Mouse (Mus musculus) lung, postnatal 0 days (tissue): Measurements from ENCODE around the gene Cfap73. TPM values are rescaled to one million over a fixed set of nuclear protein-coding genes. Genes with fewer than 3 reads are reported as not detected.
A peak's percentile ranks its signal among the peaks of the same experiment; 100 is the strongest.

Experiments used
- ATAC-seq: fragments of 200-750 bp; cut with Nextera tagmentation; 2 replicates; pipeline ENCODE4 v1.8.0; 2017; ENCODE audit warnings: moderate library complexity
- DNase-seq: peaks from one replicate; pipeline ENCODE4 v3.0.0-alpha.2; 2016; ENCODE audit warnings: low spot score
- H3K27ac ChIP-seq: fragments of 300-500 bp; sonication (generic); 2 replicates; pipeline ENCODE4 v1.5.1; 2014; ENCODE audit warnings: antibody characterized with exemption, mild to moderate bottlenecking, low read length, mixed read lengths
- H3K27me3 ChIP-seq: fragments of 300-500 bp; sonication (generic); replicated peaks from 2 replicates; pipeline ENCODE4 v1.6.1; 2014; ENCODE audit warnings: low read length, mixed read lengths; ENCODE audit not compliant: insufficient read depth
- H3K36me3 ChIP-seq: fragments of 300-500 bp; sonication (generic); 2 replicates; pipeline ENCODE4 v1.6.1; 2014; ENCODE audit warnings: low read length, mixed read lengths; ENCODE audit not compliant: insufficient read depth
- H3K4me1 ChIP-seq: fragments of 300-500 bp; sonication (generic); 2 replicates; pipeline ENCODE4 v1.6.1; 2014; ENCODE audit warnings: antibody characterized with exemption, low read depth, low read length, mixed read lengths; ENCODE audit not compliant: insufficient read depth
- H3K4me2 ChIP-seq: fragments of 300-500 bp; sonication (generic); replicated peaks from 2 replicates; pipeline ENCODE4 v1.6.1; 2014; ENCODE audit warnings: low read depth, mild to moderate bottlenecking, low read length, moderate library complexity, mixed read lengths
- H3K4me3 ChIP-seq: fragments of 300-500 bp; sonication (generic); 2 replicates; pipeline ENCODE4 v1.5.1; 2014; ENCODE audit warnings: low read depth, low read length
- H3K9ac ChIP-seq: fragments of 300-500 bp; sonication (generic); replicated peaks from 2 replicates; pipeline ENCODE4 v1.6.1; 2014; ENCODE audit warnings: low read depth, mild to moderate bottlenecking
- H3K9me3 ChIP-seq: fragments of 300-500 bp; sonication (generic); 2 replicates; pipeline ENCODE4 v1.6.1; 2016; ENCODE audit warnings: low read length, mixed read lengths
- CTCF ChIP-seq: IDR thresholded peaks from 2 replicates; pipeline ENCODE4 v1.5.1; 2016; ENCODE audit warnings: antibody characterized with exemption, mild to moderate bottlenecking
- EP300 ChIP-seq: IDR thresholded peaks from 2 replicates; pipeline ENCODE4 v1.6.1; 2016; ENCODE audit warnings: antibody characterized with exemption, mild to moderate bottlenecking, control low read depth
- WGBS: fragments of 180-500 bp; shearing (Covaris S2); extraction: QIAGEN DNeasy Blood & Tissue Kit; methylation state at CpG from one replicate; pipeline ENCODE4 v1.1.7; 2014; 5-methylcytosine and 5-hydroxymethylcytosine counted together
- polyA plus RNA-seq: library from polyadenylated mRNA; unstranded; fragments of >200 nt; fragmentation: Nextera tagmentation; extraction: Ambion mirVana; gene quantifications from 2 replicates; pipeline ENCODE4 v1.2.1, GENCODE M21; 2015

Cfap73 gene
- polyA plus RNA-seq, 1 experiment from 2014 or later: 1.3 TPM

DNA sequence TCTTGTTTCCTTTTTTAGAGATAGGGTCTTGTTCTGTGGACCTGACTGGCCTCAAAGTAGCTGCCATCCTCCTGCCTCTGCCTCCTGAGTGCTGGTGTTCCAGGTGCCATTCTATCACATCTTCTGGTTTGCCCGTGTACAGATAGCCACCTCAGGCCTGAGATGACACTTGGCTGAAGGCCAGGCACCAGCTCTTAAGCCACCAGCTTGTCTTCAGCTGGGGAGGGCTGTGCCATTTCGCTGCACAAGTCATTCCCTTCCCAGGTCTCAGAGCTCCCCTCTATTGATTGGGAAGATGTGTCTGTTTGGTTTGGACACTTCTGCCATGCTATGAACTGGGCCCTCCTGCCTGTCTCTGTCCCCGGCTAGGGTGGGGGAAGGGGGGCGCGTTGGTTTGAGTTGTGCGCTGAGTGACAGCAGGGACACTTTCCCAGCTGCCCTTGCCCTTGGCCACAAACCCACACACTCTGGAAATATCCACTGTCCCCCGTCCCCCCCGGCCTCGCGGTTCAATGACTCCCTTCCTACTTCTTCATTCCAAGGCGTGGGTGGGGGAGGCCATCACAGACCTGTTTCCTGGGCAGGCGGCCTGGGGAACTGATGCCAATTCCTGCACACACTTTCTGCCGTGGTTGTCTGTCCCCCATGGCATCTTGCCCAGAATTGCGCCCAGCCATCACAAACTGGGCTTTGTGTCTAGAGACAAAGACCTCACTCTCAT is 9.5 kb upstream of the Cfap73 start:
- TF ChIP-seq EP300 (no peak), CTCF (no peak)
- no peak overlapping the region for H3K27ac ChIP-seq
- no peaks in the 10 kb centered on the region for H3K9me3 ChIP-seq
- 59% methylated on average over 14 of the region's 14 CpGs for WGBS
- no peaks in the 10 kb centered on the region for H3K36me3 ChIP-seq
- no peak overlapping the region for H3K4me2 ChIP-seq
- ATAC-seq (no peak), DNase-seq (no peak)
- H3K4me1 ChIP-seq: peaks cover 3% of the 10 kb centered on the region
- H3K9ac ChIP-seq: no peak overlapping the region
- H3K4me3 ChIP-seq: no peak overlapping the region
- peaks cover 15% of the 10 kb centered on the region for H3K27me3 ChIP-seq

DNA sequence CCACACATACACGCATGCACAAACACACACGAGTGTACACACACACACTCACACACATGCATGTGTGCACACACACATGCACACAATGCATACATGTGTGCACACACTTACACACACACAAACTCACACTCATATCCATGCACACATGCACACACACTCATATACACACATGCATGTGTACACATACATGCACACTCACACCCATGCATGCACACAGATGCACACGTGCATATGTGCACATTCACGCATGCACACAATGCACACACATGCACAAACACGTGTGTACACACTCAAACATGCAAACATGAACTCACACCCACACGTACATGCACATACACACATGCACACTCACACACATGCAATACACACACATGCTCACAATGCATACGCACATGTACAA is 6.1 kb upstream of the Cfap73 start:
- ATAC-seq (no peak), DNase-seq (no peak)
- no peak overlapping the region for H3K27ac ChIP-seq
- no peaks in the 10 kb centered on the region for H3K9me3 ChIP-seq
- no peak overlapping the region for H3K4me2 ChIP-seq
- 83% methylated on average over 7 of the region's 7 CpGs for WGBS
- H3K4me1 ChIP-seq: no peaks in the 10 kb centered on the region
- H3K4me3 ChIP-seq: no peak overlapping the region
- H3K9ac ChIP-seq: no peak overlapping the region
- H3K36me3 ChIP-seq: no peaks in the 10 kb centered on the region
- H3K27me3 ChIP-seq: no peaks in the 10 kb centered on the region
- TF ChIP-seq EP300: no peak
- TF ChIP-seq CTCF: no peak

DNA sequence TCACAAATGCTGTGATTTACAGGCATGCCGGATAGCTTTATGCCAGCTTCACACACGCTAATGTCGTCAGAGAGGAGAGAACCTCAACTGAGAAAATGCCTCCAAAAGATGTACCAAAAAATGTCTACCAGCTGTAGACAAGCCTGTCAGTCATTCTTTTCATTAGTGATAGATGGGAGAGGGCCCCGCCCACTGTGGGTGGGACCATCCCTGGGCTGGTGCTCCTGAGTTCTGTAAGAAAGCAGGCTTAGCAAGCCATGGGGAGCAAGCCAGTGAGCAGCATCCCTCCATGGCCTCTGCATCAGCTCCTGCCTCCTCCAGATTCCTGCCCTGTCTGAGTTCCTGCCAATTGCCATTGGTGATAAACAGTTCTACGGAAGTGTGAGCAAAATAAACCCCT is 1.6 kb upstream of the Cfap73 start:
- TF ChIP-seq CTCF: no peak
- no peak for TF ChIP-seq EP300
- H3K4me1 ChIP-seq: no peaks in the 10 kb centered on the region
- no peak overlapping the region for H3K9ac ChIP-seq
- no peaks in the 10 kb centered on the region for H3K9me3 ChIP-seq
- H3K4me2 ChIP-seq: no peak overlapping the region
- WGBS: 84% methylated on average over 5 of the region's 5 CpGs
- H3K27me3 ChIP-seq: no peaks in the 10 kb centered on the region
- no peak for ATAC-seq
- no peak overlapping the region for H3K4me3 ChIP-seq
- no peaks in the 10 kb centered on the region for H3K36me3 ChIP-seq
- DNase-seq: no peak
- H3K27ac ChIP-seq: no peak overlapping the region

DNA sequence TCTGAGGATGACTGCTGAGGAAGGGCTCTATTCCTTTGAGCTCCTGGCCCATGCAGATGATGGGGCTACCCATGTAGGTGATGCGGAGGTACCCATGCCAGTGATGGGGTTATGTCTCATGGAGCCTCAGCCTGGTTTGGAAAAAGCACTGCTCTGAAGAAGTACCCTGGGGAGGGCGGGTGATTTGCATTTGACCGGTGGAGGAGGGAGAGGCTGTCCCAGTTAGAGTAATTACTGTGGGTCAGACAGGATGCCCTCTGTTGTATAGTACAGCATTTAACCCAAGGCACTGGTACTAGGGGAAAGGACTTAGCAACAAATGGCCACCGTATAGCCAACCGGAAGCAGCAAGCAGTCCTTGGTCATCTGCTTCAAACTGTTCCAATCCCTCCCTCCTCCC is 825 bp upstream of the Cfap73 start:
- Histone ChIP-seq H3K9ac (no peak overlapping the region), H3K27ac (no peak overlapping the region), H3K36me3 (no peaks in the 10 kb centered on the region), H3K9me3 (no peaks in the 10 kb centered on the region), H3K4me2 (no peak overlapping the region), H3K4me3 (no peak overlapping the region), H3K27me3 (no peaks in the 10 kb centered on the region), H3K4me1 (no peaks in the 10 kb centered on the region)
- no peak for DNase-seq
- TF ChIP-seq CTCF: no peak
- TF ChIP-seq EP300: no peak
- 36% methylated on average over 5 of the region's 5 CpGs for WGBS
- no peak for ATAC-seq

DNA sequence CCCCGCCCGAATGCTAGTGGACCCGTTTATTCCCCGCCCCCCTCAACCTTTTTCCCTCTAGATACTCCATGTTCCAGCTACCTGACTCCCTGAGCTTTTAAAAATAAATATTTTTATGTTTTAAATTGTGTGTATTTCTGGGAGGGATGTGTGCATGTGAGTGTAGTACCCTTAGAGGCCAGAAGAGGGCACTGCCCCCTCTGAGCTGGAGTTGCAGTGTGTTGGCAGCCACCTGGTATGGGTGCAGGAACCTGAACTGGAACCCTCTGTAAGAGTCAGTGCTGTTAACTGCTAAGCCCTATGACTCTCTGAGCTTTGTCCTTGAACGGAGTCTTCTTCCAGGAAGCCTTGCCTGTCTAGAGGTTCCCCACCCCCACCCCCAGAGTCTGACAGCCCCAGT is 2.1 kb downstream of the Cfap73 start:
- Histone ChIP-seq H3K4me1 (no peaks in the 10 kb centered on the region), H3K36me3 (peaks cover 9% of the 10 kb centered on the region), H3K9me3 (no peaks in the 10 kb centered on the region), H3K9ac (no peak overlapping the region), H3K27ac (no peak overlapping the region), H3K27me3 (no peaks in the 10 kb centered on the region), H3K4me3 (no peak overlapping the region), H3K4me2 (no peak overlapping the region)
- TF ChIP-seq CTCF (0 out of 2 replicates have a peak, but pooled peaks have one; percentile 1), EP300 (no peak)
- ATAC-seq (no peak), DNase-seq (no peak)
- WGBS: 90% methylated on average over 5 of the region's 5 CpGs

DNA sequence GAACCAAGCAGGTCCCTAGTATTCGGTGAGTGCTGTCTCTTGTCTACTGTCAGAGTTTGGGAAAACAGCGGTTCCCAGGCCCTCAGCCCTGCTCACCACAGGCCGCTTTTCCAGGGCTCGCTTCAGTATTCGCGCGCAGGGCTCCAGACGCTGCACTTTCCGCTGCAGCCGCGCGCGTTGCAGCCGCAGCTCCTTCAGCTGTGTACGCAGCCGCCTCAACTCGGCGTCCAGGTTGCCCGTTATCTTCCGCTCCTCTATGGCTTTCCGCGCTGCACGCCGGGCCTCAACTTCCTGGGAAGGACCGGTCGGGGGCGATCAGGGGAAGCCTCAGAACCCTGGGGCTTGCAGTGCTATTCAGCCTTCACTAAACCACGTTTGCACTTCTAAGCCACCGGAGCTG is 2.9 kb downstream of the Cfap73 start:
- H3K27me3 ChIP-seq: no peaks in the 10 kb centered on the region
- DNase-seq (no peak), ATAC-seq (no peak)
- no peak overlapping the region for H3K4me3 ChIP-seq
- peaks cover 15% of the 10 kb centered on the region for H3K36me3 ChIP-seq
- H3K9ac ChIP-seq: no peak overlapping the region
- 13% methylated on average over 29 of the region's 29 CpGs for WGBS
- no peak overlapping the region for H3K27ac ChIP-seq
- H3K4me1 ChIP-seq: no peaks in the 10 kb centered on the region
- H3K4me2 ChIP-seq: no peak overlapping the region
- no peak for TF ChIP-seq EP300
- no peak for TF ChIP-seq CTCF
- no peaks in the 10 kb centered on the region for H3K9me3 ChIP-seq

DNA sequence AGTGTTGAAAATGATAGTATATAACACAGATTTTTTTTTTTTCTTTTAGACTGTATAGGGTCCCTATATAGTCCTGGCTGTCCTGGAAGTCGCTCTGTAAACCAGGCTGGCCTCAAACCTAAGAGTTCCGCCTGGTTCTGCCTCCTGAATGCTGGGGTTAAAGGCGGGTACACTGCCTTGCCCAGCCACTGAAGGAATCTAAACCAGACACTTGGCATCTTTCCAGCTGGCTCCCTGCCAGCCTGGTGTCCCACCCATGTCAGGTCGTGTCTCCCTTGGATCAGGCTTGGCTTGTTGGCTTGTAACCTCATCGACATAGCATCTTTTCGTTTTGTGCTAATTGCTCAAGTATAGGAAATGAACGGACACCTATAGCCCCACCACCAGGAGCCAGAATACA is 5.4 kb downstream of the Cfap73 start:
- TF ChIP-seq CTCF (no peak; the same call in 1 of the 2 replicates), EP300 (no peak)
- no peak overlapping the region for H3K4me3 ChIP-seq
- H3K9ac ChIP-seq: no peak overlapping the region
- DNase-seq: no peak
- no peak overlapping the region for H3K27ac ChIP-seq
- H3K4me1 ChIP-seq: no peaks in the 10 kb centered on the region
- H3K27me3 ChIP-seq: no peaks in the 10 kb centered on the region
- no peak overlapping the region for H3K4me2 ChIP-seq
- no peaks in the 10 kb centered on the region for H3K9me3 ChIP-seq
- H3K36me3 ChIP-seq: peaks cover 20% of the 10 kb centered on the region
- no peak for ATAC-seq
- 53% methylated on average over 7 of the region's 7 CpGs for WGBS
